Mouse (Mus musculus) spleen, adult 12 weeks (tissue): Measurements from ENCODE around the gene Uggt2.
A peak's percentile ranks its signal among the peaks of the same experiment; 100 is the strongest.

Source experiments
- DNase-seq: peaks from one replicate; pipeline ENCODE4 v3.0.0; 2022; ENCODE audit warnings: low spot score

The Uggt2 gene

DNA sequence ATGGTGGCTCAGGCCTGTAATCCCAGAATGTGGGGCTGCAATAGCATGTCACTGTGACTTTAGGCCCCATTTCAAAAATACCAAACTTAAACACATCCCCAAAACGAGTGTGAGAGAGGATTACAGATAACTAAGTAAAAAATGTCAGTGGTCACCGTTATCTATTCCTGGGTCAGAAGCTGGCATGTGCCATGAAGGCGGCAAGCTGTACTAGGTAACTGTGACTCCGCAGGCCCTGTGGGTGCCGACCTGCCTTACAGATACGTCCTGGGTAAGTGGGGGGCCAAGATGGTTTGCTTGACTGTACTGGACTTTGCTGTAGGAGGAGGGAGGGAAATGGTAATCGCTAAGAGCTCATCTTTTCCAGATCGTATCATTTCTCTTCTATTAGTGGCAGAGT, 118.3 kb downstream of the Uggt2 start:
- DNase-seq: no peak

GRCm38 (mm10) chr14:118980358-118980757, 118.9 kb downstream of the Uggt2 start:
- DNase-seq: no peak

- DNase-seq: no peak
These were observed 119.5 kb downstream of the Uggt2 start for GRCm38 (mm10) chr14:118979571-118980325.

- no peak for DNase-seq
These were observed 122.0 kb downstream of the Uggt2 start for GRCm38 (mm10) chr14:118977136-118977816.

GRCm38 (mm10) chr14:118972268-118972667, 127.0 kb downstream of the Uggt2 start:
- no peak for DNase-seq

- DNase-seq: no peak
These were observed 131.6 kb downstream of the Uggt2 start for GRCm38 (mm10) chr14:118967646-118968045.

DNA sequence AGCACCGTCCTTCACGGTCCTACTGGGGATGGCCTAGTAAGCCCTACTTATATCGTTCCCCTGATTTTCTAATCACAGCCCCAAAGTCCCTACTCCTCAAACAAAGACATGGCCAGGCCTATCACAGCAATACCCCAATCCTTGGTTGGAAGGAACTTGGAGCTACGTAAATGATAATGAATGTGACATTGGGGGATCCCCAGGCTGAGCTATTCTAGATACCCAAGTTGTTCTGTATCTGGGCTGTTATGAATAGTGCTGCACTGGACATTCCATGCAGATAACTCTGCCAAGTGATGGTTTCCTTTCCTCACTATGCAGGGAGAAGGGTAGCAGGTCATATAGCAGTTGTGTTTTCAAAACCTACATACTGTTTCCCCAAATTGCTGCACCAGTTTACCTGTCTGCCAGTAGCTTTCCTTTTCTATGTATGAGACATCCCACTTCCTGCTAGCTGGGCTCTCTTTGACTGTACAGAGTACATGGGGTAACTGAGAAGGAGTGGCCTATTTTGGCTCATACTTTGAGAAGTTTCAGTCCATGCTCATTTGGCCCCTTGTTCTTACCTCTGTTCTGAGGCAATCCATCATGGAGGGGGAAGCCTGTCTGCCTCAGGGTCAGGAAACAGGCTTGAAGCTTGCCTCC, 133.8 kb downstream of the Uggt2 start:
- DNase-seq: no peak

DNA sequence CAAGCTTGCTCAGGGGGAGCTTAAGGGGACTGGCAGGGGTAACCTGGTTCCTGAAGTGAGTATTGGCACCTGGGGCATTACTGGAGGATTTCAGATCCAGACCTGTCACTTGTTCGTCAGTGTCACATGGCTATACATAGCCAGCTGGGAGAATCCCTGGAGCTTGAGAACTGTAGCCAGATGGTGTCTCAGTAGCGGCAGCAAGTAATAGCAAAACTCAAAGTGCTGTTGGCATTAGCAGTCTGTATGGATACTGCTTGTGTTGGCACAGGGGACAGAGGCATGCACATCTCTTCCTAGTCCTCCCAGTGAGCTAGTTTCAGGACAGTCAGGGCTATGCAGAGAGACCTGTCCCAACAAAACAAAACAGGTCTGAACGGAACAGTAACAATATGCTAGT, 141.2 kb downstream of the Uggt2 start:
- no peak for DNase-seq

DNA sequence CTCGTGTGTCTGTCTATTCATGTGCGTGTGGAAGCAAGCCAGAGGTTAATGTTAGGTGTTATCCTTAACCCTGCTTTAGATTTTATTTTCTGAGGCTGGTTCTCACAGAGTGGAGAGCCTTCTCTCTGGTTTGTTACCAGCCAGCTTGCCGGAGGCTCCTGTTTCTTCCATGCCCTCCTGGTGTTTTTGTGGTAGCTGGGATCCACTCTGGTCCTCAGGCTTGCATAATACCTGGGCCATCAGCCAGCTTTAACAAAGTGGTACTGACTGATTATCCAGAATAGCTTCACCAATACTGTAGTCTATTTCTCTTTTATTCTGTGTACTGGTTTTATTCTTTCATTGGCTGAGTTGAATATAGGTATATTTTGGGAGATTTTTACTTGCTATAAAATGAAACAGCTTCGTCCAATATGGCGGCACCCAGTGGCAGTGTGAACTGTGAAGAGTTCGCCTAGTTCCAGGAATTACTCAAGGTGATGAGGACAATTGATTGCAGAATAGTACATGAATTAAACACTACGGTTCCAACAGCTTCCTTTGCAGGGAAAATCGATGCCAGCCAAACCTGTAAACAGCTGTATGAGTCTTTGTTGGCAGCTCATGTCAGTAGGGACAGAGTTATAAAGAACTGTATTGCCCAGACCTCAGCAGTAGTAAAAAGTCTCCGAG, 147.2 kb downstream of the Uggt2 start:
- no peak for DNase-seq

GRCm38 (mm10) chr14:118948841-118949240, 150.4 kb downstream of the Uggt2 start:
- no peak for DNase-seq

GRCm38 (mm10) chr14:118944702-118945101, 154.5 kb downstream of the Uggt2 start:
- DNase-seq: no peak

- no peak for DNase-seq
These were observed 157.2 kb downstream of the Uggt2 start for GRCm38 (mm10) chr14:118942076-118942475.

GRCm38 (mm10) chr14:118940796-118941495, 158.3 kb downstream of the Uggt2 start:
- DNase-seq: no peak

DNA sequence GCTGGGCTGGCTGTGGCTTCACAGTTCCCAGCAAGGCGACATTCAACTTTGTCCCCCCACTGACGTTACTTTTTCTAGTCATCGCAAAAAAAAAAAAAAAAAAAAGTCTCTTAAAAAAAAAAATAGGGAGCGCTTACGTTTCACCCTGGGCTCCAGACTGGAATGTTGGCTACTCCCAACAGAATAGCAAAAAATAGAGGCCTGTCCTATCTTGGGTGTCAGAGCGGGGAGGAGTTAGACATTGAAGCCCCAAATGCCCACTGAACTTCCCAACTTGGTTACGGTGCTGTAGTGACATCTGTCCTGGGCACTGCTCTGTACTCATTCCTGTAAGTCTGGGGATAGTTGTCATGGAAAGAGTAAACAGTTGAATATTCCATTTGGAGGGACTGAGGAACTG, 160.7 kb downstream of the Uggt2 start:
- no peak for DNase-seq

GRCm38 (mm10) chr14:118937533-118938492, 161.4 kb downstream of the Uggt2 start, which contains the start of gene Dnajc3:
Gene Dnajc3, plus strand, starts transcription at chr14:118937976.
- DNase-seq: peak; percentile 99

- no peak for DNase-seq
These were observed 162.3 kb downstream of the Uggt2 start for GRCm38 (mm10) chr14:118936952-118937351.

DNA sequence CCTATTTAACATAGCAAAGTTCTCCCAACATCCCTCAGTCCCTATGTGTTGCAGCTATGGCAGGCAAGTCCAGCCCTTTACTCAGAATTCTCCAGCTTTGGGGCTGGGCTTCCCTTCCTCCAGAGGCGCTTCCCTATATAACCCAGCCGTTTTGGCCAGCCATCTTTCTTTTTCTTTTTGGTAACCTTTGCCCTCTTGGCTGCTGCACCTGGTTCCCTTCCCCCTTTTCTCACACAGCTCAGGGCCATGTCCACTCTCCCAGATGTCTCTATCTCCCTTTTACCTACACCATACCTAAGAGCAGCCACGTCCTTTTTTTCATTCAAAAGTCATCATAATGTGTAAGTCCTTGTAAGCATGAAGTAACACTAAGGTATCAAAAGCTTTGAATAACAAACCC, 163.0 kb downstream of the Uggt2 start:
- DNase-seq: no peak
